Mouse (Mus musculus): ENCODE results near the gene Fhdc1. TPM values are rescaled to one million over a fixed set of nuclear protein-coding genes. Genes with fewer than 3 reads are reported as not detected.

The Fhdc1 gene
- total RNA-seq, 2 experiments from 2014 or later = 0.58 to 0.87 TPM

GRCm38 (mm10) chr3:84474981-84475775 lies 5.1 kb downstream of the Fhdc1 start:
- DNase-seq = no peak
- intact Hi-C loops (cut with DNase I) = no loop called here

DNA sequence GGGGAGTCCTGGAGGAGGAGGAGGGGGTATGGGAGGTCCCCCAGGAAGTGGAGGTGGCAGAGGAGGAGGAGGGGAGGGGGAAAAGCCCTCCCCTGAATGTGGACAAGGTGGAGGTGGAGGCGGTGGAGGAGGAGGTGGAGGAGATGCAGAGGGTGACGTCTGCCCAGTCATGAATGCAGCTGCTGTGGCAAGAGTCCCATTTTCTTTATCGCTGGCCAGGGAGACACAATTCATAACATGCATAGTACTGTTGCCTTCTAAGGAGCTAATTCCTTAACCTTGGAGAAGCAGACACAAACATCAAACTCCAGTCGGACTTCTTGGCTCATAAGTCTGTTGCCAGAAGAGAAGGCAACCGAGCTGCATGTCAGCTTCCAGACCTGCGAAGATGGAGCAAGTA lies 5.8 kb downstream of the Fhdc1 start:
- DNase-seq = no peak
- intact Hi-C loops (cut with DNase I) = no loop called here

- intact Hi-C loops (cut with DNase I) = no loop called here
- DNase-seq = no peak
These were observed 7.3 kb downstream of the Fhdc1 start for GRCm38 (mm10) chr3:84472955-84473354.

GRCm38 (mm10) chr3:84472527-84472926 lies 7.7 kb downstream of the Fhdc1 start:
- intact Hi-C loops (cut with DNase I) = no loop called here
- no peak for DNase-seq

DNA sequence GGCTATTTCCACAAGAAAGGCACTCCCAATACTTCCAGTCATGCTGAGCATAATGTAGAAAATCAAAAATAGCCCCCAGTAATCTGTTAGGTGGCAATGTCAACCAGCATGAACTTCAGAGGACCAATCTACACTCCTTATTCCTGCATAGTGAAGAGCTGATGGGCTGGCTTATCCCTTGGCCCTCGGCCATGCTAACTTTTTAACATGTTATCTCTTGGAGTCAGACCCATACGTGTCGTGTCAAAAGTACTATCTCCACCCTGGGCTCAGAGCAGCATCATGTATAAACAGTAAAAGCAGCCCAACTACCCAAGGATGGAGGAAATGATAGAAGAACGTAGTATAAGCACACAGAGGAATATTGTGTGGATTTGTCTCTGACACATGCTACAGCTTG lies 9.1 kb downstream of the Fhdc1 start:
- intact Hi-C loops (cut with DNase I) = no loop called here
- no peak for DNase-seq

DNA sequence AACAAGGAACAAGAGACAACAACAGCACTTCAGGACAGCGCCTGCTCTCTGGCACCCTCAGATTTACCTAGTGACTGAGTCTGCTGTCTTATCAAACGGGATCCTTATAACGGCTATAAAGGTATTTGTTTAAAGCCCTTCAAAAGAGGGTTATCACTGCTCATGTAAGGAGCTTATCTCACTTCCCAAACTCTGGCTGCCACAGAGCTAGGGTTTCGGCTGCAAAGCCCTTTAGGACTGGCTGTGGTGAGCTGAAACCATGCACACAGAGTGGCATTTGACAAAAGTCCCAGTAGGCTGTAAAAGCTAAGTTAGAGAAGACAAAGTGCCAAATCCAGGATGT lies 12.1 kb downstream of the Fhdc1 start:
- DNase-seq = no peak
- intact Hi-C loops (cut with DNase I) = no loop called here

- intact Hi-C loops (cut with DNase I) = no loop called here
- no peak for DNase-seq
These were observed 12.7 kb downstream of the Fhdc1 start for GRCm38 (mm10) chr3:84467419-84468110.

DNA sequence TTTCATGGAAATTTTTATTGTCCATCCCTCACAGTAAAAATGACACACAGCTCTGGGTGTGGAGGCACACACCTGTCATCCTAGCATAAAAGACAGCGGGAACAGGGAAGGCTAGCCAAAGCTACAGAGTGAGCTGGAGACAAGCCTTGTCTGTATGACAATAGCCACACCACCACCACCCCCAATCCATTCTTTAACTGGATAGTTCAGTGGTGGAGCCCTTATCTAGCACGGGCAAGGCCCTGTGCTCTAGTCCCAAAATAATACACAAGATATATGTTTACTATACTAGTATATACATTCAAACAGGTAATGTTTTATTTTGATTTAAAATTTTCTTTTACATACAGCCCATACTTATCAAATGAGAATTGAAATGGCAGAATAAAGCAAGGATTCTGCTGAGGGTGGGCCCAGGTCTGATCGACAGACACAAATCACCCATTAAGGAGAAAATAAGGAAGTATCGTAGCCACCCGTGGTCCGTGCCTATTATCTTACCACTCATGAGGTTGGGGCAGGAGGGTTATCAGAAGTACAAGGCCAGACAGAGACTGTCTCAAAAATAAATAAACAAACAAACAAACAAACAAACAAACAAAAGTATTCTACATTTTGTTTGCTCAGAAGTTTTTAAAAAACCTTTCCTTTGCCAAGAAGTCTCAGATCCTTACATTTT lies 14.3 kb downstream of the Fhdc1 start:
- no peak for DNase-seq
- intact Hi-C loops (cut with DNase I) = no loop called here

DNA sequence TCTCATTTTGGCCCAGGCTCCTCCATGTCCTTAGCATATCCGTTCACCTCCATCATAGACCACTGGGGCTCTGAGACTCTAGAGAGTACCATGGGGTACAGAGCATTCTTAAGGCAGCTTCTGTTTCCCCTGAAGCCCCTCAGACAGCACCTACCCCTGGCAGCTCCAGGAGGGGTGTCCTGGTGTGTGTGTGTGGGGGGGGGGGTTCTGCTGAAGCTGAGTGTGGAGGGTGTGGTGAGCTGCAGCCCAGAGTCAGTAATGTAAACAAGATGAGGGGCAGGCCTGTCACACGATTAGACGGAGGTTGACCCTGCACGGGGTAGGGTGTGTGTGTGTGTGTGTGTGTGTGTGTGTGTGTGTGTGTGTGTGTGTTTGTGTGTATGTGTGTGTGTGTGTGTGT lies 18.5 kb downstream of the Fhdc1 start:
- intact Hi-C loops (cut with DNase I) = no loop called here
- no peak for DNase-seq

DNA sequence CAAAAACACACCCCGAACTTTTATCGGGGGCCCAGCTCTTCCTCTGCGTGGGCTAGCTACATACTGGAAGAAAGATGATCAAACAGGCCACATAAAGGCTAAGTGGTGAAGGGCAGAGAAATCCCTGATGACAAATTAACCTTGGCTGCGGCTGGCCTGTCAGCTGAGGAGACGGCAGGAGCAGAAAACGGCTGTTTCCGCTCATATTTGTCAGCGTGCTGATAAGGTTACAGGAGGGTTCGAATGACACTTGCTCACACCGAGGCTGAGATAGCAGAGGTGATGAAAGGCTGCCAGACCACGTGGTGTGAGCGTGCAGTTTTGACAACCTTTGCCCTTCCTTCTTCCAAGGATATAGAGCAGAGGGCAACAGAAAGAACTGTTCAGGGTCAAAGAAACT lies 19.3 kb downstream of the Fhdc1 start:
- intact Hi-C loops (cut with DNase I) = no loop called here
- peak in 1 of 2 experiments; percentile 18 for DNase-seq

DNA sequence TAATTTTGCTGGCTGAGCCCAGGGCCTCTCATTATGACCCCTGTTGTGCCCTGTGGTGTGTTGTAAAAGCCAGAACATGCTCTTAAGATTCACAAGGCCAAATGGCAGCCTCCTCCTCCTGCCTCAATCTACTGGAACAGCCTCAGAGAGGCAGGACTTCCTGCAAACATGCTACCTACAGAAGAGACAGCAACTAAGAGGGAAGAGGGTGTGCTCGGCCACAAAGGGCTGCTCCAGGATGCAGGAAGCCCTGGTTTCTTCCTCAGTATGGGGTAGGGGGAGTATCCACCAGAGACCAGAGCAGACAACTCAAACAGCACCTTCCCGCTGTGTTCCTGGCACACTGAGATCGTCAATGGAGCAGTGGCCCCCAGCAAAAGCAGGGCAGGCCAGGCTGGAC lies 19.7 kb downstream of the Fhdc1 start:
- intact Hi-C loops (cut with DNase I) = no loop called here
- no peak for DNase-seq

- no peak for DNase-seq
These were observed 24.4 kb downstream of the Fhdc1 start for GRCm38 (mm10) chr3:84455733-84456417.

GRCm38 (mm10) chr3:84450651-84451050 lies 29.6 kb downstream of the Fhdc1 start:
- DNase-seq = no peak
- intact Hi-C loops (cut with DNase I) = no loop called here

More at GRCm38 (mm10) chr3:84455733-84456417, 24.4 kb downstream of the Fhdc1 start:
- intact Hi-C loops (cut with DNase I) = no loop called here

DNA sequence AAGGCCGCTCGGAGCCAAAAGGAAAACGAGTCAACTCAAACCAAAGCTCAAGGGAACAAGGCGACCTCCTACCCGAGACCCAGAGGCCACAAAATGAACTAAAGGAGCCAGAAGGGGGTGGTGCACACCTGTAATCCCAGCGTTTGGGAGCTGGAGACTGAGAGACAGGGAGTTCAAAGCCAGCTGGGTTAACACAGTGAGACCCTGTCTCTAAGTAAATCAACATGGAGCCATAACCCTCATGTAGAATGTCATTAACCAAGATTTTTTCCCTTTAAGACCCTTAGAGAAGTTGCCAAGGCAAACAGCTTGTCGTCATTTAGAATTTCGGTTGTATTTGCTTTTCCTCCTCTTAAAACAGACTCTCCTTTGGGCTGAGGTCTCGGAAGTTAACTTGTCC lies 31.2 kb downstream of the Fhdc1 start:
- no peak for DNase-seq
- intact Hi-C loops (cut with DNase I) = no loop called here

DNA sequence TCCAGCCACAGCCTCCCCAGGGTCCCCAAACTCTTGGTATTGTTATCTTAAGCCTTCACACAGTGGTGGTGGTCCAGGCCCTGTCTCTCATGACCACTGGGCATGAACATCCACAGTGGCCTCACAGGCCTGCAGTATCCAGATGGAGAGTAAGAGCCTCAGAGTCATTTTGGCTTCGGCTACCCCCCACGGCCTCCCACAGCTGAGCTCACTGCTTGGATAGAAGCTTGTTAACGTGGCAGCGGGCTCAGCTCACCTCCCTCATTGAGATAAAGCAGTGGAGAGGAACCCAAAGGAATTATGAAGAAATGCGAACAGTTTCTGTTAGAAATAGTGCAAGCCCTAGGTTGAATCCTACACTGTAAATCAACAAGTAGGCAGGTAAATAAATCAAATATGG lies 32.4 kb downstream of the Fhdc1 start:
- intact Hi-C loops (cut with DNase I) = no loop called here
- no peak for DNase-seq

- intact Hi-C loops (cut with DNase I) = no loop called here
- DNase-seq = no peak
These were observed 34.4 kb downstream of the Fhdc1 start for GRCm38 (mm10) chr3:84445838-84446237.

- intact Hi-C loops (cut with DNase I) = no loop called here
- no peak for DNase-seq
These were observed 37.3 kb downstream of the Fhdc1 start for GRCm38 (mm10) chr3:84442890-84443289.

- intact Hi-C loops (cut with DNase I) = no loop called here
- DNase-seq = no peak
These were observed 40.6 kb downstream of the Fhdc1 start for GRCm38 (mm10) chr3:84439431-84440210.

GRCm38 (mm10) chr3:84438840-84439239 lies 41.4 kb downstream of the Fhdc1 start:
- no peak for DNase-seq
- intact Hi-C loops (cut with DNase I) = no loop called here

GRCm38 (mm10) chr3:84438118-84438517 lies 42.1 kb downstream of the Fhdc1 start:
- peak; percentile 51 to 54 for DNase-seq
- intact Hi-C loops (cut with DNase I) = no loop called here

Data from heart, postnatal 36 days (tissue).